Mouse (Mus musculus): ENCODE data around the gene Alpl. TPM values are rescaled to one million over a fixed set of nuclear protein-coding genes. Genes with fewer than 3 reads are reported as not detected.

Alpl gene
- polyA plus RNA-seq, 1 experiment from 2014 or later: 2.5 TPM

DNA sequence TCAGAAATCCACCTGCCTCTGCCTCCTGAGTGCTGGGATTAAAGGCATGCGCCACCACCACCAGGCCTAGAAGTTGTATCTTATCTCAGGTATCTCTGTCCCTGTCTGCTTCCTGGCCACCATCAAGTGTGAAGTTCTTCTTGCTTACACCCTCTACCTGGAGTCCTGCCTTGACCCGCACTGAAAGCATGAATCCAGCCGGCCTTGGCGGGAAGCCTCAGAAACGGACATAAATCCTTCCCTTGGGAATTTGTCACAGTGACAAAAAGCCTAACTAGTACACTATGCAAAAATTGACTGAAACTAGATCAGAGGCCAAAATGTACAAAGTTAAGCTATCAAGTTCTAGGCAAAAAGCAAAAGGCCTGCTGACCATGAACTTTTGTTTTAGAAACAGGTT, 26.4 kb upstream of the Alpl start:
- TF ChIP-seq EP300 (optimal IDR thresholded peaks at IDR 0.05) (no peak), CTCF (IDR thresholded peaks at IDR 0.05; ENCODE audit: low read depth) (no peak)
- no peaks in the 10 kb centered on the region for H3K9me3 ChIP-seq (ENCODE audit: control insufficient read depth, low read length)
- H3K9ac ChIP-seq (ENCODE audit: low read length): no peak overlapping the region
- H3K27ac ChIP-seq (replicated peaks): no peak overlapping the region
- no peak for DNase-seq (ENCODE audit: low spot score)
- WGBS: 89% methylated on average over 5 of the region's 5 CpGs
- no peaks in the 10 kb centered on the region for H3K4me1 ChIP-seq (replicated peaks; ENCODE audit: control insufficient read depth, insufficient read depth)
- H3K4me2 ChIP-seq (replicated peaks; ENCODE audit: low read depth): no peak overlapping the region
- H3K36me3 ChIP-seq (ENCODE audit: control insufficient read depth, insufficient read depth, low read length): no peaks in the 10 kb centered on the region
- ATAC-seq (ENCODE audit: low FRiP score, low TSS enrichment): no peak
- H3K4me3 ChIP-seq (ENCODE audit: low read depth, low read length): no peak overlapping the region
- H3K27me3 ChIP-seq (ENCODE audit: control insufficient read depth, insufficient read depth, low read length): no peaks in the 10 kb centered on the region

- WGBS: 30% methylated on average over 3 of the region's 3 CpGs
- Histone ChIP-seq H3K27ac (replicated peaks) (no peak overlapping the region), H3K4me2 (replicated peaks; ENCODE audit: low read depth) (no peak overlapping the region), H3K9ac (ENCODE audit: low read length) (no peak overlapping the region), H3K36me3 (ENCODE audit: control insufficient read depth, insufficient read depth, low read length) (no peaks in the 10 kb centered on the region), H3K9me3 (ENCODE audit: control insufficient read depth, low read length) (no peaks in the 10 kb centered on the region), H3K4me3 (ENCODE audit: low read depth, low read length) (no peak overlapping the region), H3K4me1 (replicated peaks; ENCODE audit: control insufficient read depth, insufficient read depth) (no peaks in the 10 kb centered on the region), H3K27me3 (ENCODE audit: control insufficient read depth, insufficient read depth, low read length) (no peaks in the 10 kb centered on the region)
- DNase-seq (ENCODE audit: low spot score) (no peak), ATAC-seq (ENCODE audit: low FRiP score, low TSS enrichment) (no peak)
- no peak for TF ChIP-seq EP300 (optimal IDR thresholded peaks at IDR 0.05)
- no peak for TF ChIP-seq CTCF (IDR thresholded peaks at IDR 0.05; ENCODE audit: low read depth)
Observed at GRCm38 (mm10) chr4:137820721-137821120, 24.5 kb upstream of the Alpl start.

DNA sequence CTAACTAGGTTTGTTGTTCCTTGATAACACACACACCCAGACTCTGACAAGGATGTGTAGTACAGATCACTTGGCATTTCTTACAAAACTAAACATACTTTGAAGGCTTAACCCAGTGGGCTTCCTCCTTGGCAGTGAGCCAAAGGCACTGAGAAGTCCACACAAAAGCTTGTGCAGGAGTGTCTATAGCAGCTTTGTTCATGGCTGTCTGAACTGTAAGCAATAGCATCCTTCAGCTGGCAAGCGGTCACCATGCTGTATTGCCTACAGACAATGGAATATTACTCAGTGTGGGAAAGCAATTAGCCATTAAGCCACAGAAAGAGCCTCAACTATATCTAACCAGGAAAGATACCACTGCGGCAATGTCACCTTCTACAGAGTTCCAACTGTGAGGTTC, 23.3 kb upstream of the Alpl start:
- no peaks in the 10 kb centered on the region for H3K4me1 ChIP-seq (replicated peaks; ENCODE audit: control insufficient read depth, insufficient read depth)
- no peak overlapping the region for H3K4me3 ChIP-seq (ENCODE audit: low read depth, low read length)
- H3K27me3 ChIP-seq (ENCODE audit: control insufficient read depth, insufficient read depth, low read length): no peaks in the 10 kb centered on the region
- ATAC-seq (ENCODE audit: low FRiP score, low TSS enrichment) (no peak), DNase-seq (ENCODE audit: low spot score) (no peak)
- no peaks in the 10 kb centered on the region for H3K9me3 ChIP-seq (ENCODE audit: control insufficient read depth, low read length)
- H3K4me2 ChIP-seq (replicated peaks; ENCODE audit: low read depth): no peak overlapping the region
- no peak overlapping the region for H3K27ac ChIP-seq (replicated peaks)
- H3K9ac ChIP-seq (ENCODE audit: low read length): no peak overlapping the region
- H3K36me3 ChIP-seq (ENCODE audit: control insufficient read depth, insufficient read depth, low read length): no peaks in the 10 kb centered on the region
- TF ChIP-seq CTCF (IDR thresholded peaks at IDR 0.05; ENCODE audit: low read depth) (no peak), EP300 (optimal IDR thresholded peaks at IDR 0.05) (no peak)
- 79% methylated on average over 2 of the region's 2 CpGs for WGBS

- Histone ChIP-seq H3K36me3 (ENCODE audit: control insufficient read depth, insufficient read depth, low read length) (no peaks in the 10 kb centered on the region), H3K4me1 (replicated peaks; ENCODE audit: control insufficient read depth, insufficient read depth) (no peaks in the 10 kb centered on the region), H3K27ac (replicated peaks) (no peak overlapping the region), H3K9ac (ENCODE audit: low read length) (no peak overlapping the region), H3K27me3 (ENCODE audit: control insufficient read depth, insufficient read depth, low read length) (no peaks in the 10 kb centered on the region), H3K9me3 (ENCODE audit: control insufficient read depth, low read length) (no peaks in the 10 kb centered on the region), H3K4me2 (replicated peaks; ENCODE audit: low read depth) (no peak overlapping the region), H3K4me3 (ENCODE audit: low read depth, low read length) (no peak overlapping the region)
- ATAC-seq (ENCODE audit: low FRiP score, low TSS enrichment) (no peak), DNase-seq (ENCODE audit: low spot score) (no peak)
- no peak for TF ChIP-seq EP300 (optimal IDR thresholded peaks at IDR 0.05)
- TF ChIP-seq CTCF (IDR thresholded peaks at IDR 0.05; ENCODE audit: low read depth): no peak
- WGBS: 68% methylated on average over 3 of the region's 3 CpGs
Observed at GRCm38 (mm10) chr4:137818341-137818740, 22.2 kb upstream of the Alpl start.

DNA sequence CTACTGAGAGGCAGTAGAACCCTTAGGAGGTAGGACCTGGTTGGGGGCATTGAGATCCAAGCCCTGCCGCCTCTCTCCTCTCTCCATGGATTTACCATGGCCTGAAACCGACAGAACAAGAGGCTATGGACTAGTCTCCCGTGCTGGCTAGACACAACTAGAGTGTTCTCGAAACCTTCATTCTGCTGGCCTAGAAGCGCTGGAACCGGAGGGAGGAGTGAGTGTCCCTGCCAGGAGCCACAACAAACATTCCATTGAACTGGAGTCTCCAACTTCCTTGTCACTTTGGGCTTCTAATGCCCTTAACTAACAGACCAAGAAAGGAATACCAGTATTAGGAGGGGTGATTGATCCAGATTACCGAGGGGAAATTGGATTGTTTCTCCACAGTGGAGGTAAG, 20.0 kb upstream of the Alpl start:
- WGBS: 60% methylated on average over 7 of the region's 7 CpGs
- H3K9ac ChIP-seq (ENCODE audit: low read length): no peak overlapping the region
- no peak for ATAC-seq (ENCODE audit: low FRiP score, low TSS enrichment)

GRCm38 (mm10) chr4:137815473-137815872, 19.3 kb upstream of the Alpl start:
- Histone ChIP-seq H3K36me3 (ENCODE audit: control insufficient read depth, insufficient read depth, low read length) (no peaks in the 10 kb centered on the region), H3K4me2 (replicated peaks; ENCODE audit: low read depth) (no peak overlapping the region), H3K9me3 (ENCODE audit: control insufficient read depth, low read length) (no peaks in the 10 kb centered on the region), H3K27ac (replicated peaks) (no peak overlapping the region), H3K9ac (ENCODE audit: low read length) (no peak overlapping the region), H3K27me3 (ENCODE audit: control insufficient read depth, insufficient read depth, low read length) (no peaks in the 10 kb centered on the region), H3K4me1 (replicated peaks; ENCODE audit: control insufficient read depth, insufficient read depth) (no peaks in the 10 kb centered on the region), H3K4me3 (ENCODE audit: low read depth, low read length) (no peak overlapping the region)
- WGBS: 68% methylated on average over 3 of the region's 3 CpGs
- no peak for DNase-seq (ENCODE audit: low spot score)
- no peak for ATAC-seq (ENCODE audit: low FRiP score, low TSS enrichment)
- TF ChIP-seq EP300 (optimal IDR thresholded peaks at IDR 0.05) (no peak), CTCF (IDR thresholded peaks at IDR 0.05; ENCODE audit: low read depth) (no peak)

More for the DNA sequence above, 20.0 kb upstream of the Alpl start:
- Histone ChIP-seq H3K4me3 (ENCODE audit: low read depth, low read length) (no peak overlapping the region), H3K4me1 (replicated peaks; ENCODE audit: control insufficient read depth, insufficient read depth) (no peaks in the 10 kb centered on the region), H3K9me3 (ENCODE audit: control insufficient read depth, low read length) (no peaks in the 10 kb centered on the region), H3K27me3 (ENCODE audit: control insufficient read depth, insufficient read depth, low read length) (no peaks in the 10 kb centered on the region), H3K4me2 (replicated peaks; ENCODE audit: low read depth) (no peak overlapping the region), H3K36me3 (ENCODE audit: control insufficient read depth, insufficient read depth, low read length) (no peaks in the 10 kb centered on the region), H3K27ac (replicated peaks) (no peak overlapping the region)
- no peak for DNase-seq (ENCODE audit: low spot score)
- TF ChIP-seq EP300 (optimal IDR thresholded peaks at IDR 0.05) (no peak), CTCF (IDR thresholded peaks at IDR 0.05; ENCODE audit: low read depth) (no peak)
